Mouse (Mus musculus): Measurements from ENCODE around the gene Ppme1.

DNA sequence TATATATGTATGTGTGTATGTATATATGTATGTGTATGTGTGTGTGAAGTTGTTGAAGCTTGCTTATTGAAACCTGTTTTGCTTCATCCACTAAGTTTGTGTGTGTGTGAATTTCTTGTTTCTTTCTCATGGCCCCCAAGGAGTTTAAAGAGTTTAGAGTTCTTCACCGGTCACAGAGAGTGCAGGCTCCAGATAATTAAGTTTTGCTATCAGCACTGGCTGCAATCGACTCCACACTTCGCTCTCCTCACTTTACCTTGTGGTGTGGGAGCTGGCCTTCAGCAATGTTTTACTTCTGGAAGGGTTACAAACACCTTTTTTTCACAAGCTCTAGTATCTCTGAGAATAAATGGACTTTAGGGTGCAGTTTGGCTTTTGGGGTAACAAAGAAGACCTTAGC, 40.8 kb downstream of the Ppme1 start:
- TF ChIP-seq POLR2A (IDR thresholded peaks at IDR 0.05; ENCODE audit: borderline replicate concordance, extremely low read depth, insufficient read depth, insufficient read length, poor library complexity, severe bottlenecking): no peak
- no peak for TF ChIP-seq CTCF (IDR thresholded peaks at IDR 0.05; ENCODE audit: borderline replicate concordance, extremely low read depth, insufficient read depth, insufficient read length)
